Mouse (Mus musculus) ES-E14 (cell line): ENCODE measurements around the gene Il17c. TPM values are rescaled to one million over a fixed set of nuclear protein-coding genes. Genes with fewer than 3 reads are reported as not detected.

Experiments
- DNase-seq: peaks from one replicate; pipeline ENCODE4 v3.0.0-alpha.2; 2013; ENCODE audit warnings: low read depth, low spot score
- H3K27ac ChIP-seq: 2 replicates; pipeline ENCODE4 v1.5.1; 2012; ENCODE audit warnings: low read depth, mild to moderate bottlenecking, low read length, moderate library complexity, mixed read lengths; ENCODE audit not compliant: poor library complexity, insufficient read depth, severe bottlenecking
- H3K36me3 ChIP-seq: 2 replicates; pipeline ENCODE4 v1.6.1; 2012; ENCODE audit warnings: mild to moderate bottlenecking, low read length, moderate library complexity, mixed read lengths; ENCODE audit not compliant: control insufficient read depth, poor library complexity, insufficient read depth, severe bottlenecking
- H3K4me1 ChIP-seq, 2 experiments: fragments of 150-350 bp in 1 of 2; sonication (generic) in 1 of 2; 2 replicates each; pipeline ENCODE4 v1.6.1; 2012; ENCODE audit warnings: low read length in 2 of 2, mild to moderate bottlenecking in 1 of 2, mixed read lengths in 1 of 2; ENCODE audit not compliant: control insufficient read depth in 2 of 2, insufficient read depth in 2 of 2, poor library complexity in 1 of 2
- H3K4me3 ChIP-seq, 2 experiments: fragments of 150-350 bp in 1 of 2; sonication (generic) in 1 of 2; 2 replicates each; pipeline ENCODE4 v1.5.1; 2012; ENCODE audit warnings: low read length in 2 of 2, low read depth in 1 of 2, mild to moderate bottlenecking in 1 of 2, mixed read lengths in 1 of 2; ENCODE audit not compliant: insufficient read depth in 1 of 2, poor library complexity in 1 of 2, severe bottlenecking in 1 of 2
- H3K9ac ChIP-seq: 2 replicates; pipeline ENCODE4 v1.6.1; 2012; ENCODE audit warnings: low read depth, mild to moderate bottlenecking, low read length, mixed read lengths; ENCODE audit not compliant: poor library complexity, insufficient read depth, severe bottlenecking
- H3K9me3 ChIP-seq: fragments of 150-350 bp; sonication (generic); 2 replicates; pipeline ENCODE4 v1.6.1; 2012; ENCODE audit warnings: low read depth, mild to moderate bottlenecking, low read length; ENCODE audit not compliant: control insufficient read depth, insufficient read depth
- CHD2 ChIP-seq: IDR thresholded peaks from 2 replicates; pipeline ENCODE4 v1.6.1; 2014; ENCODE audit warnings: mild to moderate bottlenecking, low read depth, low read length, inconsistent platforms
- HCFC1 ChIP-seq: IDR thresholded peaks from 2 replicates; pipeline ENCODE4 v1.6.1; 2012; ENCODE audit warnings: low read length, inconsistent platforms, borderline replicate concordance; ENCODE audit not compliant: insufficient read depth
- MAFK ChIP-seq: IDR thresholded peaks from 2 replicates; pipeline ENCODE4 v1.6.1; 2014; ENCODE audit warnings: mild to moderate bottlenecking, low read depth, low read length, inconsistent platforms; ENCODE audit not compliant: insufficient read depth
- ZC3H11A ChIP-seq: IDR thresholded peaks from 2 replicates; pipeline ENCODE4 v1.6.1; 2012; ENCODE audit warnings: low read depth, mild to moderate bottlenecking, inconsistent platforms, low read length, borderline replicate concordance
- ZNF384 ChIP-seq: IDR thresholded peaks from 2 replicates; pipeline ENCODE4 v1.6.1; 2012; ENCODE audit warnings: low read depth, low read length, inconsistent platforms
- in situ Hi-C, 2 experiments: fragments of 600-800 bp; cut with MboI; formaldehyde crosslinking; loops; one replicate each; pipeline ENCODE4 v1.15.1; 2025; ENCODE audit warnings: low sequenced_read_pairs in 2 of 2, inconsistent platforms in 1 of 2; ENCODE audit not compliant: unreplicated experiment in 2 of 2
- total RNA-seq: library from RNA; depleted of rRNA; stranded (reverse); fragments of 300-350 nt; gene quantifications from 2 replicates; pipeline ENCODE4 v1.2.3, GENCODE M21; 2012

Il17c gene
- total RNA-seq, 1 experiment, result not detected

GRCm38 (mm10) chr8:122398186-122398585 lies 23.6 kb upstream of the Il17c start:
- TF ChIP-seq ZNF384 (no peak), MAFK (no peak), HCFC1 (no peak), CHD2 (no peak), ZC3H11A (no peak)

GRCm38 (mm10) chr8:122405146-122405805 lies 16.5 kb upstream of the Il17c start:
- Histone ChIP-seq H3K36me3 (peaks cover 77% of the 10 kb centered on the region), H3K9me3 (no peaks in the 10 kb centered on the region), H3K4me3 (no peak overlapping the region), H3K27ac (no peak overlapping the region), H3K4me1 (no peaks in the 10 kb centered on the region), H3K9ac (no peak overlapping the region)
- in situ Hi-C loops, result no loop called here
- no peak for DNase-seq
- no peak for TF ChIP-seq MAFK
- no peak for TF ChIP-seq CHD2
- TF ChIP-seq ZNF384, result no peak
- TF ChIP-seq ZC3H11A, result no peak
- TF ChIP-seq HCFC1, result no peak

More at GRCm38 (mm10) chr8:122398186-122398585, 23.6 kb upstream of the Il17c start:
- no peaks in the 10 kb centered on the region; a peak in 1 of 4 replicates for H3K4me1 ChIP-seq
- H3K9me3 ChIP-seq, result no peaks in the 10 kb centered on the region
- no peak overlapping the region for H3K27ac ChIP-seq
- no peak overlapping the region for H3K4me3 ChIP-seq
- H3K9ac ChIP-seq, result no peak overlapping the region
- no peak for DNase-seq
- H3K36me3 ChIP-seq, result peaks cover 56% of the 10 kb centered on the region
- in situ Hi-C loops, result no loop called here

- in situ Hi-C loops, result no loop called here
- Histone ChIP-seq H3K9me3 (no peaks in the 10 kb centered on the region), H3K9ac (no peak overlapping the region), H3K4me3 (no peak overlapping the region), H3K4me1 (no peaks in the 10 kb centered on the region), H3K36me3 (peaks cover 80% of the 10 kb centered on the region), H3K27ac (no peak overlapping the region)
- TF ChIP-seq ZC3H11A, result no peak
- no peak for TF ChIP-seq MAFK
- TF ChIP-seq CHD2, result no peak
- TF ChIP-seq HCFC1, result no peak
- TF ChIP-seq ZNF384, result no peak
- DNase-seq, result no peak
These were observed 14.1 kb upstream of the Il17c start for GRCm38 (mm10) chr8:122407678-122408077.

- no peak for TF ChIP-seq CHD2
- TF ChIP-seq ZNF384, result no peak
- TF ChIP-seq ZC3H11A, result no peak
- no peak for TF ChIP-seq HCFC1
- no peak for TF ChIP-seq MAFK
- Histone ChIP-seq H3K9me3 (no peaks in the 10 kb centered on the region), H3K4me1 (peaks cover 0 to 6% of the 10 kb centered on the region in 2 experiments; a peak in 1 of 4 replicates), H3K9ac (no peak overlapping the region), H3K36me3 (peaks cover 83% of the 10 kb centered on the region), H3K4me3 (no peak overlapping the region), H3K27ac (no peak overlapping the region)
- DNase-seq, result no peak
- in situ Hi-C loops, result no loop called here
These were observed 7.5 kb upstream of the Il17c start for GRCm38 (mm10) chr8:122414311-122414710.

GRCm38 (mm10) chr8:122415554-122415953 lies 6.3 kb upstream of the Il17c start:
- in situ Hi-C loops, result no loop called here
- H3K4me1 ChIP-seq, result peaks cover 0 to 6% of the 10 kb centered on the region in 2 experiments; a peak in 1 of 4 replicates

More at GRCm38 (mm10) chr8:122415554-122415953, 6.3 kb upstream of the Il17c start:
- peaks cover 72% of the 10 kb centered on the region for H3K36me3 ChIP-seq
- no peak overlapping the region for H3K27ac ChIP-seq
- no peak for DNase-seq
- no peak overlapping the region for H3K9ac ChIP-seq
- H3K9me3 ChIP-seq, result no peaks in the 10 kb centered on the region
- H3K4me3 ChIP-seq, result no peak overlapping the region
- TF ChIP-seq MAFK, result no peak
- TF ChIP-seq HCFC1, result no peak
- TF ChIP-seq CHD2, result no peak
- TF ChIP-seq ZNF384, result no peak
- no peak for TF ChIP-seq ZC3H11A
